8 mouse cellular contexts compared by ENCODE assay signal in the genomic region with DNA sequence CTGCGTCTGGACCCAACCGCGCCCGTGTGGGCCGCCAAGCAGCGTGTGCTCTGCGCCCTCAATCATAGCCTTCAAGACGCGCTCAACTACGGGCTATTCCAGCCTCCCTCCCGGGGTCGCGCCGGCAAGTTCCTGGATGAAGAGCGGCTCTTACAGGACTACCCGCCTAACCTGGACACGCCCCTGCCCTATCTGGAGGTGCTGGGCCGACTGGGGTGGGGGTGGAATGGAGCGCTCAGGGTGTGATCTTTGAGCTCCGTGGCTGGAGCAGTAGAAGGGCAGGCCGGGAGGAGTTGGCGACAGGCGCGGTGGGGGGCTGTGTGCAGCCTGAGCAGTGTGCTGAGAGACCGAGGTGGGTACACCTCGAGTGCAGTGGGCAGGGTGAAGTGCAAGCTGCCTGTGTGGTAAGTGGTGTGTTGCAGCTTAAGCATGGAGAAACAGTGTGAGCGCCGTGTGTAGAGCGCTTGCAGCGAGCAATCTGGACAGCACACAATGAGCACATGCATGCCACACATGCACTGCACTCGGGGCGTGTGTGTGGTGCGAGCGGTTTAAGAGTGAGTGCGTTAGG. TPM values are rescaled to one million over a fixed set of nuclear protein-coding genes. Genes with fewer than 3 reads are reported as not detected.
DNase-seq lines count a peak whose midpoint lies in the region; ATAC-seq lines count a peak whose summit lies in the region.

No protein-coding gene starts in this region.

- H3K4me3 ChIP-seq in brown adipose tissue, adult 24 weeks (ENCODE audit: insufficient read depth, low read depth, low read length) = peak overlapping the region; percentile 77
- peak overlapping the region; percentile 84 for H3K4me3 ChIP-seq in neural tube, embryonic 11.5 days (ENCODE audit: low read depth, low read length)

- ATAC-seq in erythroid progenitor cell, adult 5-6 weeks (replicated peaks; ENCODE audit: low FRiP score, poor library complexity, severe bottlenecking) = peak; percentile 32; the same call in 1 of the 2 replicates
- peak; percentile 56 for ATAC-seq in neural tube, embryonic 11.5 days (ENCODE audit: insufficient read depth, low FRiP score, low TSS enrichment)

- WGBS in neural tube, embryonic 11.5 days = 1% methylated on average over 35 of the region's 35 CpGs

- H3K36me3 ChIP-seq in neural tube, embryonic 11.5 days (ENCODE audit: control insufficient read depth, insufficient read depth, low read length) = no peaks in the 10 kb centered on the region; the same call in 1 of the 2 replicates

- peaks cover 16% of the 10 kb centered on the region for H3K27me3 ChIP-seq in neural tube, embryonic 11.5 days (ENCODE audit: control insufficient read depth, insufficient read depth, low read length)

- H3K4me2 ChIP-seq in neural tube, embryonic 11.5 days (ENCODE audit: low read depth) = peak overlapping the region; percentile 65

- H3K9me3 ChIP-seq in neural tube, embryonic 11.5 days (ENCODE audit: control insufficient read depth, low read length) = no peaks in the 10 kb centered on the region

- H3K4me1 ChIP-seq in brown adipose tissue, adult 24 weeks (ENCODE audit: control insufficient read depth, insufficient read depth, insufficient read length, low read length) = peaks cover 26% of the 10 kb centered on the region
- peaks cover 7% of the 10 kb centered on the region for H3K4me1 ChIP-seq in neural tube, embryonic 11.5 days (ENCODE audit: control insufficient read depth, insufficient read depth, low read length)

- peak; percentile 42 for DNase-seq in layer of hippocampus, adult 9-11 months
- DNase-seq in layer of hippocampus, postnatal 14 days (ENCODE audit: low spot score in 2 of 2) = no peak
- DNase-seq in kidney, postnatal 10 days = peak; percentile 42
- DNase-seq in neural tube, embryonic 11.5 days (ENCODE audit: low spot score) = no peak
- no peak for DNase-seq in adrenal gland, postnatal 4 days (ENCODE audit: low spot score in 2 of 2)
- DNase-seq in spleen, postnatal 14 days (ENCODE audit: low spot score in 2 of 2) = no peak

- peak overlapping the region; percentile 86 for H3K9ac ChIP-seq in neural tube, embryonic 11.5 days (ENCODE audit: low read length)

- peak overlapping the region; percentile 39 for H3K27ac ChIP-seq in brown adipose tissue, adult 24 weeks (replicated peaks; ENCODE audit: low read depth, low read length)
- H3K27ac ChIP-seq in neural tube, embryonic 11.5 days (ENCODE audit: low read depth, low read length) = no peak overlapping the region

RNA-seq across cellular contexts. Expression of a gene that starts 0.9 kb away (rescaled TPM):
- 100 to 1,000 TPM; 271 to 274 TPM for total RNA-seq in layer of hippocampus, postnatal 14 days (2021)
- polyA plus RNA-seq in brown adipose tissue, adult 24 weeks (2012; ENCODE audit: insufficient read depth, insufficient read length, missing spikeins) = 6.8 and 15.5 TPM in 2 replicates
- total RNA-seq in erythroid progenitor cell, adult 5-6 weeks (2015; ENCODE audit: low replicate concordance) = 0.72 TPM in 1 of 2 replicates, not detected in the other
- total RNA-seq in erythroid progenitor cell, adult 5-6 weeks (2017; ENCODE audit: low replicate concordance) = 0.39 and 0.61 TPM in 2 replicates
- 2.7 and 3.0 TPM in 2 replicates for polyA plus RNA-seq in neural tube, embryonic 11.5 days (2014; fragmentation: Nextera tagmentation; extraction: Ambion mirVana)
- total RNA-seq in adrenal gland, postnatal 4 days (2021) = 10 to 100 TPM; 58.7 to 66.0 TPM

RNA-seq across cellular contexts. Expression of a gene that starts 23.1 kb away (rescaled TPM):
- 10 to 100 TPM; 29.1 to 31.5 TPM for total RNA-seq in layer of hippocampus, postnatal 14 days (2021)
- 17.2 and 24.2 TPM in 2 replicates for polyA plus RNA-seq in brown adipose tissue, adult 24 weeks (2012; ENCODE audit: insufficient read depth, insufficient read length, missing spikeins)
- total RNA-seq in erythroid progenitor cell, adult 5-6 weeks (2015; ENCODE audit: low replicate concordance) = 2.5 and 2.9 TPM in 2 replicates
- 2.1 and 3.7 TPM in 2 replicates for total RNA-seq in erythroid progenitor cell, adult 5-6 weeks (2017; ENCODE audit: low replicate concordance)
- polyA plus RNA-seq in neural tube, embryonic 11.5 days (2014; fragmentation: Nextera tagmentation; extraction: Ambion mirVana) = 10.3 and 10.8 TPM in 2 replicates
- 10 to 100 TPM; 24.4 to 25.0 TPM for total RNA-seq in adrenal gland, postnatal 4 days (2021)

RNA-seq across cellular contexts. Expression of a gene that starts 46.6 kb away (rescaled TPM):
- 100 to 1,000 TPM; 195 to 198 TPM for total RNA-seq in layer of hippocampus, postnatal 14 days (2021)
- polyA plus RNA-seq in brown adipose tissue, adult 24 weeks (2012; ENCODE audit: insufficient read depth, insufficient read length, missing spikeins) = not detected in 2 replicates
- total RNA-seq in erythroid progenitor cell, adult 5-6 weeks (2015; ENCODE audit: low replicate concordance) = not detected in 2 replicates
- total RNA-seq in erythroid progenitor cell, adult 5-6 weeks (2017; ENCODE audit: low replicate concordance) = not detected in 2 replicates
- 27.6 and 33.2 TPM in 2 replicates for polyA plus RNA-seq in neural tube, embryonic 11.5 days (2014; fragmentation: Nextera tagmentation; extraction: Ambion mirVana)
- 10 to 100 TPM; 20.4 to 22.1 TPM for total RNA-seq in adrenal gland, postnatal 4 days (2021)

Comparison
In these comparisons a context has a peak if more than half of its experiments do, and no peak if none do; other contexts are left out.
1. DNase-seq: peak in layer of hippocampus, adult 9-11 months (single experiment) and kidney, postnatal 10 days (single experiment); none in layer of hippocampus, postnatal 14 days (0 of 2), neural tube, embryonic 11.5 days (single experiment), adrenal gland, postnatal 4 days (0 of 2) and spleen, postnatal 14 days (0 of 2).
2. RNA of a gene that starts 0.9 kb away (total RNA-seq): 271 to 274 TPM in layer of hippocampus, postnatal 14 days and 58.7 to 66.0 TPM in adrenal gland, postnatal 4 days; 0.39 to 0.72 TPM in erythroid progenitor cell, adult 5-6 weeks; every median in the first group is over 10 times any median in the second.
3. RNA of a gene that starts 23.1 kb away (total RNA-seq): 29.1 to 31.5 TPM in layer of hippocampus, postnatal 14 days and 24.4 to 25.0 TPM in adrenal gland, postnatal 4 days; 2.1 to 3.7 TPM in erythroid progenitor cell, adult 5-6 weeks; every median in the first group is over 4 times any median in the second.
4. RNA of a gene that starts 46.6 kb away (total RNA-seq): 195 to 198 TPM in layer of hippocampus, postnatal 14 days and 20.4 to 22.1 TPM in adrenal gland, postnatal 4 days; not detected in erythroid progenitor cell, adult 5-6 weeks; every median in the first group is over 10 times any median in the second.